Mouse (Mus musculus) gastrocnemius, adult 2 months (tissue): ENCODE data around the gene Klhl40. TPM values are rescaled to one million over a fixed set of nuclear protein-coding genes. Genes with fewer than 3 reads are reported as not detected.

Source experiments
- DNase-seq: peaks from one replicate; pipeline ENCODE4 v3.0.0; 2022
- H3K27ac ChIP-seq: fragments of 200-600 bp; 2 replicates; pipeline ENCODE4 v1.8.1; 2022; ENCODE audit warnings: mild to moderate bottlenecking
- H3K4me3 ChIP-seq: fragments of 200-600 bp; 2 replicates; pipeline ENCODE4 v1.8.1; 2022; ENCODE audit warnings: mild to moderate bottlenecking, moderate library complexity
- CTCF ChIP-seq: fragments of 200-600 bp; IDR thresholded peaks from 2 replicates; pipeline ENCODE4 v1.8.1; 2022; ENCODE audit warnings: antibody characterized with exemption, mild to moderate bottlenecking, moderate library complexity
- intact Hi-C: fragments of 180-260 bp; cut with DNase I; formaldehyde crosslinking; loops from one replicate; pipeline ENCODE4 v1.15.1; 2025
- total RNA-seq, 2 experiments: library from RNA; stranded (reverse); gene quantifications; 2 replicates each; pipeline ENCODE4 v1.2.3; 2021

The Klhl40 gene
- total RNA-seq, 2 experiments from 2014 or later, result 103 to 120 TPM

DNA sequence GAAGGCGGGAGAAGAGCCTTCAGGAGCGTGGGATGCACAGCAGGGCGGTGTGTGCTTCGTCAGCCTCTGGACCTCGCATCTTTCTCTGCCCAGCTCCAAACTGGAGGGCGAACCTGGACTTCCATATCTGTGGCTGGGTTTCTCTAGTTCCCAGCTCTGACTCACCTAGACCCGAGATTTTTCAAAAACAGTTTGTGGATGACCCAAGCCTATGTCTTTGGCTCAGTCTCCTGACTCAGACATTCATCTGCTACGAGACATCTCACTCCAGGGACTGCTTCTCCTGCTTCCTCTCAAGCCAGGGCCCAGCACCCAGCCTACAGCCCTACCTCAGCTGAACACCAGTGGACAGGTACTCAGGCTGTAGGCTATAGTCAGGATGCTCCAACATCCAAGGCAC is 7.9 kb downstream of the Klhl40 start:
- Histone ChIP-seq H3K4me3 (no peak overlapping the region), H3K27ac (peak overlapping the region; percentile 49; the same call in 1 of the 2 replicates)
- no peak for TF ChIP-seq CTCF
- intact Hi-C loops, result no loop called here
- no peak for DNase-seq

DNA sequence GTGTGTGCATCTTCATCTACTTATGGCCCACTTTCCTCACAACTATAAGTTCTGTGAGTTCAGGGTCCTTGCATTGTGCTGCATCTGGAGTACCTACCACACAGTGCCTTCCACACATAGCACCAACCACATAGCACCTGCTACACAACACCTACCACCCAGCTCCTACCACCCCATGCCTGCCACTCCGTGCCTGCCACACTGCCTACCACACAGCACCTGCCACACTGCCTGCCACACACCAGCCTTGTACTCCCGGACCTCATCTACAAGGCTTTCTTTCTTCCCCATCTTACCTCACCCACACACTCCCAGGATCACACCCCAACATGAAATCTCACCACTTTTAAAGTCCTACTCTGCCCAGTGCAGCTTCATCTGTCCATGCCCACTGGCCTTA is 9.0 kb downstream of the Klhl40 start:
- no peak overlapping the region for H3K4me3 ChIP-seq
- TF ChIP-seq CTCF, result no peak
- peak overlapping the region; percentile 66 for H3K27ac ChIP-seq
- intact Hi-C loops, result no loop called here
- DNase-seq, result no peak

DNA sequence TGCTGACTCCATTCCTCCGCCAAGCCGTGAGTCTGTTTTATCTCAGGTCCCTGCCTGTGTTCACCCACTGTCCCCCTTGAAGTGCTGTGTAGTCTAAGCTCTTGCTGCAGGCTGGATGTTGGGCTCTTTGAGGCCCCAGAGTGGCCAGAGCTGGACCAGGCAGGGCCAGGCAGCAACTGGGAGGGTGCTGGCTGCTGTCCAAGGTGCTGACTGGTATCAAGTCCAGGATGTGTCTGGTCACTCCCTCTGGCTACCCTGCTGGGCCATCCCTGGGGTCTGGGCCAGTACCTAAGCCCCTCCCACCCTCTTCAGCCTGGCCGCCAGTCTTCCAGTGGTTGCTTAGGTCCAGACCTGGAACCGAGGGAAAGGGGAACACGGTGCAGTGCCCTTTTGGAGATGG is 13.8 kb downstream of the Klhl40 start:
- TF ChIP-seq CTCF, result no peak
- peak overlapping the region; percentile 99 for H3K27ac ChIP-seq
- DNase-seq, result peak; percentile 97
- intact Hi-C loops, result loop anchor here (1.0 kb wide), 1 partner anchor 14 kb away; the partner anchor contains the start of gene Klhl40
- H3K4me3 ChIP-seq, result peak overlapping the region; percentile 73

DNA sequence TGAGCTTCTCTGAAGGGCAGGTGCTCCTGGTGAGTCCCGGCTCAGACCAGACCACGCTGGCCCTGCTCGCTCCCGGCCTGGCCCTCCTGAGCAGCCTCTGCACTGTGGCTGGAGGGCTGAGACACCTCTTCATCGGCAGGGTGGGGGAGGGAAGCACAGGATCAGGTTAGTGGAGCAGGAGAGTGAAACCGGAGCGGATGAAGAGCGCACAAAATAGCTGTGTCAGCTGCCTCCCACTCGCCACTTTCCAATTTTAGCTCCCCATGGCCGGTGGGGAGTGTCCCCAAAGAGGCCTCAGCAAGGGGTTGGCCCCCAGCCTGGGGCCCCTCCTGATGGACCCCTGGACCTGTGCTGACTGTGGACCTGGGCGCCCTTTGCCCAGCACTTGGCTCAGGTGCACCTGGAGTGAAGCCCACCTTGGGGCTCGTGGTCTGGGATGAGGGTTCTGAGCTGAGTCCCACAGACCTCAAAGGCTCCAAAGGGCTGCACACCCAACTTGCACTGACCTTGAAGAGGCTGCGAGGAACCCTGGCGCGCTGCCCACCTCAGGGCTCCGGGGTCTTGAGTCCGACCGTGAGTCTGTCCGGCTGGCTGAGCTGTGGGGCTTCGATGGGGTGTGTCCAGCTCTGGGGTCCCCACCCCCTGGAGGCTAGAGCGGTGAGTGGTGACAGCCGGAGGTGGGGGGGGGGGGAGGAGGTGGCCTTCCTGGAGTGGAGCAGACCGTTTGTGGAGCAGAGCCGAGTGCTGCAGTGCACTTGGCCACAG is 14.5 kb downstream of the Klhl40 start, which contains the start of gene Hhatl:
Gene Hhatl (minus strand): TSS at position 751 of the 765 bp plus-strand sequence.
- intact Hi-C loops, result loop anchor here (1.0 to 2.0 kb wide), 2 partner anchors 15 to 31 kb away; partner anchors contain the start of gene Klhl40
- Histone ChIP-seq H3K27ac (peak within 1 kb of the TSS; percentile 99), H3K4me3 (peak within 1 kb of the TSS; percentile 73)
- TF ChIP-seq CTCF, result 0 out of 2 replicates have a peak, but pooled peaks have one; percentile 4
- DNase-seq, result peak; percentile 89

DNA sequence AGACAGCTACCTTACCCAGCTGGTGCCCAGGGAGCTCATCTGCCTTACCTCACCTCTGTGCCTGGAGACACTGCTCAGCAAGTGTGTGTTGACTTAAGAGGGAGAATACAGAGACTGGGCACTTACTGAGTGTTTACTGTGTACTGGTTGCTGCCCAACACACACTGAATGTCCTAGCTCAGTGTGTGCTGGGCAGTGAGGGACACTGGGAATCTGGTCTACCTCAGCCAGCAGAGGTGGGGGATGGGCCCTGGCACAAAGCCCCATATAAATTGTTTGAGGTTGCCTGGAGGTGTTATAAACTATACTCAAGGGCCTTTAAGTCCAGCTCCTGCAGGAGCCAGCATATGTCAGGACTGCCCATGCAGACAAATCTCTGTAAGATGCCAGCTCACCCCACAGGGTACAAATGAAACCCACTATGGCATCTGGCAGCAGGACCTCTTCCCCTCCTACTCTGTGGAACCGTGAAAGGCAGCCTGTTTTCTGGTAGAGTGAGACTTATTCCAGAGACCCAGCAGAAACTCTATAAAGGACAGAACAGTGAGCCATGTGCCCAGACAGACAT is 17.6 kb downstream of the Klhl40 start:
- intact Hi-C loops, result no loop called here

DNA sequence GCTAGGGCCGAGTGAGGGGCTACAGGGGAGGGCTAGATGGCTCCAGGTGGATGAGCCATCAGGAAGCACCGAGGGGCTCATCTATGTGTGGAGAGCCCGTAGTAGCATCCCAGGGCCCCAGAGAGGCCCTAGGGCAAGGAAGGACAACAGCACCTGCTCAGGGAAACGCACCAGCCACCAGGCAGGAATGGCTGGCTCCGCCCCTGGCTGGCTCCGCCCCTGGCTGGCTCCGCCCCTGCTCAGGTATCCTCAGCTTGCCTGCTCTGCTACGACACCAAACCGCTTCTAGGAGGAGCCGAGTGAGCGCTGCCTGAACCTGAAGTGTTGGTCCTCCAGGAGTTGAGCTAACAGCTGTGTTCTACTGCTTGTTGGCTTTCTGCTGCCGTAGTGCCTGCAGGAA is 20.3 kb downstream of the Klhl40 start:
- no peak overlapping the region for H3K27ac ChIP-seq

More for the DNA sequence above, 17.6 kb downstream of the Klhl40 start:
- DNase-seq, result peak; percentile 64
- Histone ChIP-seq H3K27ac (peak overlapping the region; percentile 99), H3K4me3 (no peak overlapping the region)
- no peak for TF ChIP-seq CTCF

DNA sequence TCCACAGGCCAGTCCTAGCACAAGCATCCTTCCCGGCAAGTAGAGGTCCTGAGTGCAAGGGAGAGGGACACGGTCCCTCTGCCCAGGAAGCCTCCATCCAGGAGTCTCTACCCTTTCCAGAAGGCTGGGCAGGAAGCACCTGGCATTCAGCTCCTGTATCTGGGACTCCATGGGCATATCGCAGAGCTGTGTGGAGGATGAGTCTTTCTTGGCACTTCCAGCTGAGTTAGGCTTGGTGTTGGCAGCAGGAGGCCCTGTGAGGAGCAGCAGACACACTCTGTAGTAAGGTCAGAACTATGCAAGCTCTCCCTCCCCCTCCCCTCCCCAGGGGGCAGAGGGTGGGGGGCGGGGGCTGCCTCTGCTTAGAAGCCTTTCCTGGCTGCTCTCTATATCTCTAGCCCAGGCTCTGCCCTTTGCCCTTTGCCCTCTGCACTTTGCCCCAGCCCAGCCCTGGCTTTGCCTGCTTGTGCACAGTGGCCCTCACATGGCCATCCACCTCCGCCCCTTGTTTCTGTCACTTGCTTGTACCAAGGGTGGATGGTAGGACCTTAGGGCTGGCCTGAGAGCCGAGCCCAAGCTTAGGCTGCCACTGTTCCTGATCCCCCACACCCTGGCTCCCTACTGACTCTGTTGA is 21.6 kb downstream of the Klhl40 start:
- intact Hi-C loops, result no loop called here
- no peak for DNase-seq
- Histone ChIP-seq H3K4me3 (no peak overlapping the region), H3K27ac (no peak overlapping the region)
- TF ChIP-seq CTCF, result no peak

More for the DNA sequence above, 20.3 kb downstream of the Klhl40 start:
- intact Hi-C loops, result no loop called here
- no peak for DNase-seq
- TF ChIP-seq CTCF, result no peak
- no peak overlapping the region for H3K4me3 ChIP-seq

DNA sequence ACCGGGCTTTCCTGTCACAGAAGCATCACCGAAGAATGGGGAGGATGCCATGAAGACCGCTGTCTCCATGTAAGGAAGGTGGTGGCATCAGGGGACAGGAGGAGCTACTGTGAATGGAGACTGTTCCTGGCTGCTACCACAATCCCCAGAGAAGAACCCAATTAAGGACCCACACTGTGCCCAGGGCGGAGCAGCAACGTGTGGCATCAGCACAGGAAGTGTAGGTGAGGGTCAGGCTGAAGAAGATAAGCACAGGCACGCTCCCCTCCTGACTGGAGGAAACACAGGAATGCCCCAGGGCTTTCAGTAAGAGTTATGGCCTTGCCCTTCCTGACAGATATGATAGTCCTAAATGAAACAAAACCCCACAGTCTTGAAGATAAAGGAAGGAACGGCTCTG is 25.3 kb downstream of the Klhl40 start:
- H3K4me3 ChIP-seq, result no peak overlapping the region
- TF ChIP-seq CTCF, result no peak
- H3K27ac ChIP-seq, result no peak overlapping the region
- DNase-seq, result no peak
- intact Hi-C loops, result no loop called here

DNA sequence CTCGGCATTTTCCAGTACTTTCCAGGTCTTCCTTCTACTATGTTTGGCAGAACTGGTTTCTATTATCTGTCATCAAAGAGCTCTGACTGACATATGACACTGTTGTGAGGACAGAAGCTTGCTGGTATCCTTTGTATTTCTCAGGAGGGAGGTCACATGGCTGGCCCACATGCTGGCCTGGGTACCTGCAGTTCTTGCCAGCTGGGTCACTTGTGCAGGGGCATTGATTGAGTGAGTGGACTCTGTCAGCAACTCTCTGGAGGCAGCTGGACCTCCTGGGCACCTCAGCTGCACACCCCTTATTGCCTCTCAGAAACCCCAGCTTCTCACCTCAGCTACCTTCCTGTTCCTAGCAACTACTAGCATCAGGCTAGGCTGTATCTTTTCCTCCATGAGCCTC is 30.1 kb downstream of the Klhl40 start:
- no peak for DNase-seq
- 0 out of 2 replicates have a peak overlapping the region, but pooled peaks have one; percentile 24 for H3K27ac ChIP-seq
- intact Hi-C loops, result no loop called here
- TF ChIP-seq CTCF, result no peak
- H3K4me3 ChIP-seq, result no peak overlapping the region

DNA sequence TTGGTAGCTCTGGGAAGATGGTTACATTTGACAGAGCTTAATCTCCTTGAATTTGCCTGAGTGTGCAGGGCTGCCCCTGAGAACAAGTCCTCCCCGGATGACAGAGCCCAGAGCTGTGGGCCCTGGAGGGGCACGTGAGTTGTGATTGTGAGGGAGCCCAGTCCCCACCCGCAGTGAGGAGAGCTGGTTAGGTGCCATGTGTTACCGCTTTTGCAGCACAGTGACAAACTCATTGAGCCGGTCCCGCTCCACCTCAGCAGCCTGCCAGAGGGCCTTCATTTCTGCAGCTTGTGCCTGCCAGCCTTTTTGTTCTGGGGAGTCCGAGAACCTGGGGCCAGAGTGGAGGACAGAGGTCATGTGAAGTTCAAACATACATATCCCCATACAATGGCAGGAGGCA is 30.5 kb downstream of the Klhl40 start:
- 0 out of 2 replicates have a peak overlapping the region, but pooled peaks have one; percentile 24 for H3K27ac ChIP-seq
- H3K4me3 ChIP-seq, result no peak overlapping the region
- intact Hi-C loops, result no loop called here
- no peak for DNase-seq
- TF ChIP-seq CTCF, result no peak

DNA sequence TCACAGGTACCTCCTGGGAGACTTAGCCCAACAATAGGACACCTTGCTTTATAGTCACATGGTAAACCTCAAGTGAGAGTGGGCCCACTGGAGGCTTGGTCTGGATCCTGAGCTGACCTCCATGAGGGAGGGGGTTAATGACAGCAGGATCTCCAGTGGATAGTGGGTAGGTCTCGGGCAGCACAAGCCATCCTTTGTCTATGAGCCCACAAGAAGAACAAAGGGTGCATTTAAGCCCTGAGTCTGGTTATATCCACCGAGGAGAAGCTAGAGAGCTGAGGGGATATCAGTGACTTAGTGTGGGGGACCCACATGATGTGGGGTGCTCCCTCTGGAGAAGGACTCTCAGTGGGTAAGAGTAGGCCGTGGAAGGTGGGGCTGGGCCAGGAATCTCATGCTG is 31.1 kb downstream of the Klhl40 start:
- no peak for DNase-seq
- intact Hi-C loops, result no loop called here
- no peak for TF ChIP-seq CTCF
- H3K27ac ChIP-seq, result peak overlapping the region; percentile 24; the same call in 1 of the 2 replicates
- H3K4me3 ChIP-seq, result no peak overlapping the region

DNA sequence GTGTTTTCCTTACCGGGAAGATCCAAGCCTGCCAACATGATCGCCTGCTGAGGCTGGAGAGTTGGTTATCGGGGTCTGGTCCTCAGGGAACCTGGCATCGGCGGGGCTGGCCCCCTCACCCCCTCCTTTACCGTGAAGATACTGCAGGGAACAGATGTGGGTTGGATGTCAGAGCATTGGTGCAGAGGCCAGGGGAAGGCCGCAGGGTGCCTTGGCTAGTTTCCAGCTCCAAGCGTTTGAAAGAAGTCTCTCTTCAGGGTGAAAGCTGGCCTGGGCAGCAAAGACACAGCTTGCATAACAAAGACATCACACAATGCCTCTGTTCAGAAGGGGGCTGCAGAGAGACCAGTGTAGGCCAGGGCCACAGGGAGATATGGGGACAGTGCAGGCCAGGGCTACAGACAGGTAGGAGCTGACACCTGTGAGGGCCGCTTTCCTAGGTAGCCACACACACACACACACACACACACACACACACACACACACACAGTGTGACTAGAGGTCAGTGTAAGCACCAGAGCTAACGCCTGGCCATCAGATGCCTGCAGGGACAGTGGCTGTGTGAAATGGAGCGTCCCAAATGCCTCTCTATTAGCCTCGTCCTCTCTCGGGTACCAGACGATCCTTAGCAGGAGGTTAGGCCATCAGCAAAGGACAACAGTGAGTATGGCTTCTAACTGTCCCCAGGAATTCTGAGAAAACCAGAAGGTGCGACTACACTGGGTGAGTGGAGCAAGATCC is 32.8 kb downstream of the Klhl40 start:
- intact Hi-C loops, result no loop called here
- H3K4me3 ChIP-seq, result no peak overlapping the region
- peak overlapping the region; percentile 35; the same call in 1 of the 2 replicates for H3K27ac ChIP-seq
- TF ChIP-seq CTCF, result no peak
- DNase-seq, result no peak

DNA sequence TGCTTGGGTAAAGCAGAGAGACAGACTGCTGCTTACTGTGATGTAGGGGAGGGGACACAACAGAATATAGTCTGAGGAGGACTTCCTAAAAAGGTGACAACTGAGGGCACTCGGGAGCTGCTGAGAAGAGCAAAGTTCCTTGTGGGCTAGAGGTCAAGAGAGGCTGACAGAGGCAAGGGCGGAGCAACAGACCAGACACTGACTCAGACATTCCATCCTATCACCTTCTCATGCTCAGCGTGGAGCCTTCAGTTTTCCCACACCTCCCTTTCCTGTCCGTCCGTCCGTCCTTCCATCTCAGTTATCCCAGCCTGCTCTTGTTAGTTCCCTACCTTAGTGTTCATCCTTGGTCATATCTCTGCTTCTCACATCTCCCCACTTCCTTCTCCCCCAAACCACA is 37.8 kb downstream of the Klhl40 start:
- H3K4me3 ChIP-seq, result no peak overlapping the region
- intact Hi-C loops, result no loop called here
- H3K27ac ChIP-seq, result no peak overlapping the region
- TF ChIP-seq CTCF, result no peak
- DNase-seq, result no peak
